Mouse (Mus musculus) myocyte (in vitro differentiated cells): ENCODE measurements around the gene Lyrm7.

Experiments used
- CEBPB ChIP-seq: IDR thresholded peaks from 2 replicates; pipeline ENCODE4 v1.6.1; 2011; ENCODE audit warnings: mild to moderate bottlenecking, moderate library complexity; ENCODE audit not compliant: poor library complexity, insufficient read depth, severe bottlenecking
- E2F4 ChIP-seq: IDR thresholded peaks from one replicate; pipeline ENCODE4 v1.6.1; 2011; ENCODE audit warnings: mild to moderate bottlenecking, control low read depth, moderate library complexity; ENCODE audit not compliant: insufficient read depth
- MYOD1 ChIP-seq, 3 experiments: IDR thresholded peaks; one replicate each; pipeline ENCODE4 v1.6.1; 2011; ENCODE audit warnings: control low read depth in 2 of 3, low read depth in 2 of 3, mild to moderate bottlenecking in 2 of 3, moderate library complexity in 1 of 3; ENCODE audit not compliant: insufficient read length in 2 of 3, control insufficient read depth in 1 of 3
- MYOG ChIP-seq, 3 experiments: IDR thresholded peaks; one replicate each; pipeline ENCODE4 v1.6.1; 2011; ENCODE audit warnings: control low read depth in 2 of 3, low read depth in 2 of 3, mild to moderate bottlenecking in 2 of 3; ENCODE audit not compliant: insufficient read length in 2 of 3, control insufficient read depth in 1 of 3, insufficient read depth in 1 of 3
- POLR2A ChIP-seq: IDR thresholded peaks from one replicate; pipeline ENCODE4 v1.6.1; 2011; ENCODE audit warnings: low read depth, mild to moderate bottlenecking, control low read depth, moderate library complexity; ENCODE audit not compliant: insufficient read length
- POLR2AphosphoS2 ChIP-seq: IDR thresholded peaks from one replicate; pipeline ENCODE4 v1.6.1; 2011; ENCODE audit warnings: low read depth, control low read depth; ENCODE audit not compliant: insufficient read length
- REST ChIP-seq: IDR thresholded peaks from one replicate; pipeline ENCODE4 v1.6.1; 2011; ENCODE audit warnings: mild to moderate bottlenecking, control low read depth, moderate library complexity; ENCODE audit not compliant: insufficient read depth, insufficient read length
- TCF12 ChIP-seq: IDR thresholded peaks from one replicate; pipeline ENCODE4 v1.6.1; 2011; ENCODE audit warnings: mild to moderate bottlenecking, control low read depth; ENCODE audit not compliant: poor library complexity, insufficient read depth, severe bottlenecking
- TCF3 ChIP-seq: IDR thresholded peaks from one replicate; pipeline ENCODE4 v1.6.1; 2011; ENCODE audit warnings: low read depth, control low read depth; ENCODE audit not compliant: insufficient read length
- USF1 ChIP-seq: IDR thresholded peaks from one replicate; pipeline ENCODE4 v1.6.1; 2011; ENCODE audit warnings: low read depth, mild to moderate bottlenecking, control low read depth, moderate library complexity

GRCm38 (mm10) chr11:54861471-54862420 lies 1.0 kb upstream of the Lyrm7 start:
- no peak for TF ChIP-seq POLR2A
- TF ChIP-seq MYOG (IDR thresholded peaks at IDR 0.05; ENCODE audit: control insufficient read depth in 1 of 3, insufficient read depth in 1 of 3, insufficient read length in 2 of 3, low read depth in 2 of 3) = no peak
- TF ChIP-seq TCF3 = no peak
- no peak for TF ChIP-seq TCF12
- TF ChIP-seq REST = no peak
- no peak for TF ChIP-seq MYOD1 (IDR thresholded peaks at IDR 0.05; ENCODE audit: control insufficient read depth in 1 of 3, insufficient read length in 2 of 3, low read depth in 2 of 3)
- no peak for TF ChIP-seq E2F4
- no peak for TF ChIP-seq USF1
- no peak for TF ChIP-seq POLR2AphosphoS2
- no peak for TF ChIP-seq CEBPB
